Mouse (Mus musculus) bone marrow macrophage, adult 2 months (primary cell): ENCODE results near the gene Sptssb.

Experiments used
- CTCF ChIP-seq: IDR thresholded peaks from 2 replicates; pipeline ENCODE4 v1.5.1; 2012; ENCODE audit warnings: low read depth, mild to moderate bottlenecking, low read length, moderate library complexity
- POLR2A ChIP-seq: IDR thresholded peaks from 2 replicates; pipeline ENCODE4 v1.6.1; 2012; ENCODE audit warnings: mild to moderate bottlenecking, low read depth, low read length, borderline replicate concordance

DNA sequence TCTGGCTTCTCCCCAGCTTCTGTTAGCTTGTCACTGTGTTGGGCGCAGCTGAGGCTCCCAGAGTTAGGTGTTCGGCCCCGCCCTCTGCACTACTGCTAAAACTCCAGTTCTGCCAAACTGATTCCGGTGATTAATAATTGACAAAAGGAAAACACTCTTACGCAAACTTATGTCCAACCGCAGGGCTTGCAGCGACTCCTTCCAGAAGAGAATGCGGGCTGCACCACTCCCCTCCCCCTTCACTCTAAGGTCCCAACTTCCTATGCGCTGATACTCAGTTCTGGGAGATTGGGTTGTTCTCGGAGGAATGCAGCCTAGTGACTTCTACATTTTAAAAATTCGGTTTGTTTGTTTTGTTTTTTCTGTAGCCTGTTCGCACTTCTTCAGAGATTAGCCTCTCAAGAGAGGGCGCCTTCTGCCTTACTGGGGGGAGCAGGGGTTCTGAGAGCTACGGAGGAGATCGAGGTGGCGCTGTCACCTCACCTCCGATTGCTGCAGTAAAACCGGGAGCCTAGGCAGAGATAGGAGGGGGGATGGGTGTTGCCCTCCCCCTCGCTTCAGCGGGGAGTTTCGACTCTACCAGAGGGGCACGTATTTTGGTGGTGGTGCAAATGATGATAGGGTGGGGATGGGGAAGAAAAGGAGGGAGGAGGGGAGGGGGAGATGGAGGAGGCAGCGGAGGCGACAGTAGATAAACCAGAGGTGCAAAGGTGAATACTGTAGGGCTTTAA, at the start of gene Sptssb:
- TF ChIP-seq CTCF, result no peak
- no peak for TF ChIP-seq POLR2A
